Mouse (Mus musculus) spleen, adult 12 weeks (tissue): ENCODE measurements around the gene Fdx1.
A peak's percentile ranks its signal among the peaks of the same experiment; 100 is the strongest.

ENCODE experiments used
- DNase-seq: peaks from one replicate; pipeline ENCODE4 v3.0.0; 2022; ENCODE audit warnings: low spot score

Fdx1 gene

DNA sequence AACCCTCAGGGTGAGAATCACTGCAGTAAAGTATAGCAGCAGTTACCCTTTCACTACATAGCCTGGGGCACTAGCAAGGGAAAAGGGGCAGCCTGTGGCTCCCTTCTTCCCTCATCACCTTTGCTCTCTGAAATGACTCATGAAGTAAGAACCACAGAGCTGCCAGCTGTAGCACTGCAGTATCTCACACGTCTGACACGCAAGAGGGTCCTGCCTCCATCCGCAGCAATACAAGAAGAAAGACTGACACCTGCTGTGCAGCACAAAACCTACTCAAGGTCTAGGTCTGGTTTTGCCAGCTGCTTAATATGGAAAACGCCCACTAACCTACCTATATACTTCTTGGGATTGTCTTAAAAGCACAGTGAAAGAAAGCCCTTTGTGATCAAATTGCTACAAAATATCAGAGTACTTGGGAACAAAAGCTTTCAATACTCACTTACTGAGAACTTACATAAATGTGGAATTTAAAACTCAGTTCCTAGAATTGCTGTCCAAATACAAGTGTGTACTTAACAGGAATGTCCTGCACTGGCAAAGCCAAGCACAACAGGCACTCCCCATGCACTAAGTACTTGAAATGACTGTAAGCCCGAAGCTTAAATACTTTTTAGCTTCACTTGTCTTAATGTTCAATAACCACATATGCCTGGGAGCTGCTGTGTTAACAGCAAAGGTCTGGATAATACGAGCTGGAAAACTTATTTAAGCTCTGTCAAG, 2.0 kb downstream of the Fdx1 start:
- DNase-seq = no peak

DNA sequence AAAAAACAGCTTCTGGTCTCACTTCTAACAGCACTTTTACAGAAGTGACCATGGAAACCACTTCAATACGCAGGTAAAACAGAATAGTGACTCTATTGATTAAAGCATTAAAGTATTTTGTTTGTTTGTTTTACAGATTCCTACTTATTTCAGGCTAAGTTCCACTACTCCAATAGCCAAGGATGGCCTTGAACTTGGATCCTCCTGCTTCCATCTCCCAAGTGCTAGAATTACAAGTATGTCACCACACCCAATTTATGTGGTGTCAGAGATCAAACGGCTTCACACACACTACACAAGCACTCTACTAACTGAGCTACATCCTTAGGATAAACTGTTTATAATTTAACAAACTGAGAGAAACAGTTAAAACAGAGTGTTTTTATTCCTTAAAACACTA, 3.0 kb downstream of the Fdx1 start:
- DNase-seq = no peak

DNA sequence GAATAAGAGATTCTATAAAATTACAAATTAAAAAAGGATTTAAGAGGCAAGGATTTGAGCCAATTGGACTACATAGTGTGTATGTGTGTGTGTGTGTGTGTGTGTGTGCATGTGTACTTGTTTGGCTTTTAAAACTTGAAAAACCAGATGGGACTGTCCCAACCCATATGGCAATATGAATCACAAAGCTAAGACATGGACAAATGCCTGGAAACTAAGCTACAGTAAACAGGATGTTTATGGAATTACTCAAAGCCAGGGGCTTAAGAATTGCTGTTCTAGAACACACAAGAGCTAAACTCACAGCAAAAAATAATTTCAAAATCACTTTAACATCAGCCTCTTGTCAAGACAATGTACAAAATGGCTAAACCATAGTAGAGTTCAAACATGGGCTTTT, 4.4 kb downstream of the Fdx1 start:
- no peak for DNase-seq

DNA sequence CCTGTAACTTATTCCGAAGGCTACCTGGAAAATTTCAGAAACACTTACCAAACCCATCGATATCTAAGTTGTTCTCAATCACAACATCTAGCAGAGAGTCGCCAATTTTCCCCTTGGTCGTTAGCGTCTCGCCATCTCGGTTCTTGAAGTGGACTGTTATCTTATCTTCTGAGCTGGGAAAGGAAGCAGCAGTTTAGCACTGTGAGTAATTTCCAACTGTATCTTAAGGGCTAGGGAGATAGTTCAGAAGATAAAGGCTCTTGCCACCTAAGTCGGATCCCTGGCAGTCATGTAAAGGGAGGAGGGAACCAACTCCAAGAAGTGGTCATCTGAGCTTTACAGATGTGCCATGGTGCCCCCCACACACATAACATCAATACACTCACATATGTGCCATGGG, 6.3 kb downstream of the Fdx1 start:
- no peak for DNase-seq

DNA sequence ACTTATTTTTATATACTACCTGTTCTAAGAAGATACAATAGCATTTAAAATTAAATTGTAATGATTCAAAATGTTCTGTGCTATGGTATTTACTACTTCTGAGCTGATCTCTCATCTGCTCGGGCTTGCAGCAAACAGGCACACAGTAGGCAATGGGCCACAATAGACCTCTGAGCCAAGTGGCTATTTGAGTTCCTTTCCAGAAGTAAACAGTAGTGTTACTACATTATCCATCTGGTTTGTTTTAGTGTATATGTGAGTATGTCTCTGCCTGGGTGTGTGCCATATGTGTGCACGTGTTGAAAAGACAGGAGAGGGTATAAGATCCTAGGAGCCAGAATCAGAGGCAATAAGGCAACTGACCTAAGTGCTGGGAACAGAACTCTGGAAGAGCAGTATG, 6.9 kb downstream of the Fdx1 start:
- no peak for DNase-seq

DNA sequence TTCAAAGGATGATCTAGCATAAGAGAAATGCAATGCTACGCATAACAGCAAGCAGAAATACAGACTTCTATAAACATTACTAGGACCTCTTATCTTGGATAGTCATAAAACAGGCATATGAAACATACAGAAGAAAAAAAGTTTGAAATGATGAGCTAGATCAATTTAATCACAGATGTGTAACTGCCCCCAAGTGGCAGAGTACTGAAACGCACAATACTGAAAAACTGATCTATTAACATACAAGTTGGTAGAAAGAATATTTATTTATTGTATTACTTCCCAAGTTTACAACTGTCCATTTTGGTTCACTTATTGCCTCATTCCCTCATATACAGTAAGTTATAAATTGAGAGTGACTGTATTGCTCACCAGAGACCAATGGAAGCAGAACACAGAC, 12.0 kb downstream of the Fdx1 start:
- DNase-seq = no peak

DNA sequence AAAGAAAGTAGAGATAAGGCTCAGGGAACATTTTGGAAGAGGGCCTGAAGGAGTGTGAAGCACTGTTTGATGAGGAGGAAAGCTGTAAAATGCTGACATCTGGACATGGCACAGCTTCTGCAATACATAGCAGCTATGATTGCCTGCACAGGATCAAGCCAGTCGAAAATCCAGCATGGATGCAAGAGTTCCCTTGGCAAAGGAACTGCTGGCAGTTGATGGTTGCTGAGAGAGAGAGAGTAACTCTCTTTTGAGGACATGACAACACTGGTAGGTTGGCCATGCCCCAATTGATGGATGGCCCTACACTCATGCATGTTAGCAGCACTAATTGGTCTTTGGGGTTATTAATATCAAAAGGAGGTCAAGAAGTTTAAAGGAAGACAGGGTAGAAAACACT, 12.7 kb downstream of the Fdx1 start:
- DNase-seq = no peak

DNA sequence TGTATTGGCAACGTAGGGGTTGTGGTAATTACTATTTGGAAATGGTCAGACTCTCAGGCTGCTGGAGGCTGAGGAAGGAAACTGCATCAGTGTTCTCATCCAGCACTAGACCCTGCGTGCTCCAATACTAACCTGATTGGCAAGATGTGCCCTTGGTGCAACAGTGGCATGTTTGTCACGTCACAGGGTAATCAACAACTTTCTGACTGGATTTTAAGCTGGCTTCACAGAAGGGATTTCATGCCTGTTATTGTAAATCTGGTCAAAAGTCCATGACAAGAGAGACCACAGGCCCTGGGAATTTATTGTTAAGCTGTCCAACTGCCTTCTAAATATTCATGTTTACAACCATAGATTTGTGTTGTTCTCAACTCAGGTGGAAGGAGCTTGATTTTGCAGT, 13.1 kb downstream of the Fdx1 start:
- no peak for DNase-seq

DNA sequence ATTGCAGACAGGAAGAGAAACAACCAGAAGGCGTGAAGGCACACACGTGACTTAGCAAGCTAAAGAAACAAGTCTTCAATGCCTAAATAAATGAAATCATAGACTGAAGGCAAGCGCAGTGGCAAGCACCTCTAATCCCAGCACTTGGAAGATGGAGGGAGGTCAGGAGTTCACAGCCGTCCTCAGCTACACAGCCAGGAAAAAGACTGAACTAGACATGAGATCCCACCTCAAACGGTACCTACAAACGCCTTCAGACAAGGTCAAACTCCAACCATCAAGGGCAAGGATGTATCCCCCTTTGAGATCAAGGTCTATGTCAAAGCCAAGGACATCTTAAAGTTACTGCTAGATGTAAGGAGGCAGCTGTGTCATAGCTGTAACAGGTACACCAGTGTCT, 19.4 kb downstream of the Fdx1 start:
- no peak for DNase-seq

DNA sequence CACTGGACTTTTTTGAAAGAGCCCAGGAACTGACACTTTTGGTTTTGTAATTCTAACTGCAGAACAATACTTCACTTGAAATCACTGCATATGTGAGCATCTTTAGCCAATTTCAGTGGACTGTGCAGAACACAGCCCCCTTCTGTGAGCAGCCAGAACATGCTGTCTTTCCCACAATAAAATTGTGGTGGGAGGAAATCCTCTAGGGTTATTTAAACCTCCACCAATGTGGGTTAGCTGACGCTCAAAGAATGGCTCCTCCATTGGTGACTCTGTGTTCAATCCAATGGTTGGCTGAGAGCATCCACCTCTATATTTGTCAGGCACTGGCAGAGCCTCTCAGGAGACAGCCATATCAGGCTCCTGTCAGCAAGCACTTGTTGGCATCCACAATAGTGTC, 28.7 kb downstream of the Fdx1 start:
- DNase-seq = no peak

DNA sequence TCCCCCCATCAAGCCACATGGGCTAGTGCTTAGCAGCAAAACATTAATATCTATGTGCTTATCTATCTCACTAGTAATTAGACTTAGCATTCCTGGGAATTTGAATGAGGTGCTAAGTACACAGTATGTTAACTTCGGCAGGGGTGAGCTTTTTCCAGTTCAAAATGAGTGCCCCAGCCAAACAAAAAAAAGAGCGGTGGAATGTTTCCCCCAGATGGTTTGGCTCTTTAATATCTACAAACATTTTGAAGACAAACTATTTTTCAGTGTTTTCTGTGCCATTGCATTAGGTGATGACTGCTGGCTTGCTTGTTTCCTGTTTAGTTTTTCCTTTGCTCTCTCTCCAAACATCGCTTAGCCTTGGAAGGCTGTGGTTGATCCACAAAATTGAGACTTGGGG, 31.4 kb downstream of the Fdx1 start:
- DNase-seq = no peak

DNA sequence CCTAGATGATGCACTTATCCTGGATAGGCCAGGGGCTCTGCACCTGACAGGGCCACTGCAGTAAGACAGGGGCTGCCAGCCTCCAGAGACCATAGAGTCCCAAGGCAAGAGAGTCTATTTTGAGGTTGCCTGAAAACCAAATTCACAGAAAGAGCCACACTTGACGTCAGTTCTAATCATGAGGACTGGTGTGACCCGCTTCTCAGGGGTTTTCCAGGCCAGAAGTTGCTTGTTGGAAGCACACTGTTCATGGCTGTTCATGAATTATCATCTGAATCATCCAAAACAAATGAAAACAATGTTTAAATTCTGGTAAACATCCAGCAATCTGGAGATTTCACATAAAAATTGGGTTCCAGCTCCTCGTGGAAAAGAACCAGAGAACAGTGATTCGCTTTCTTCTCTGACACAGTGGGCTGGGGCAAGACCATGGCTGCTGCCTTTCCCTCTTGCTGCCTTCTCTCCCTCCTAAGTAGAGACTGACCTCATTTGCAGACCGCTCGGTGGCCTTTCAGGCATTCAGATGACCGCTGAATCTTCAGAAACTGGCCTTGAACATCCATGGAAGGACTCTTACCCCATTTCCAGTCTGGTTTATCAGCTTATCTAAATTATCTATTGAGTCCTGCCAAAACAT, 32.2 kb downstream of the Fdx1 start:
- DNase-seq = no peak

DNA sequence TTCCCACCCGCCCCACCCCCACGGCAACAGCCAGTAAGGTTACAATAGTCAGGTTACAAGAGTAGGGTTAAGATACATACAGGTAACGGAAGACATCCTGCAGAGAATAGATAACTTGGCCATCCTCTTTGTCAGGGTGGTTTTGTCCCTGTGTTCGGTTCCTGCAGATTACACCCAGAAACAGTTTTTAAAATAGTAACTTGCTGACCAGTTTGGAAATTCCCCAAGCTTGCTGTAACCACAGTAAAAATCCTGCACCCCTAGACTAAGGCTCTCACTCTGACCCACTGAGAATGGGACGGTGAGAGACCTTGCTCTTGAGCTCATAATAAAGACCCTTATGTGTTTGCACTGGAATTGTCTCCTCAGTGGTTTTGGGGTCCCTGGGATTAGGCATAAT, 33.4 kb downstream of the Fdx1 start:
- DNase-seq = no peak

DNA sequence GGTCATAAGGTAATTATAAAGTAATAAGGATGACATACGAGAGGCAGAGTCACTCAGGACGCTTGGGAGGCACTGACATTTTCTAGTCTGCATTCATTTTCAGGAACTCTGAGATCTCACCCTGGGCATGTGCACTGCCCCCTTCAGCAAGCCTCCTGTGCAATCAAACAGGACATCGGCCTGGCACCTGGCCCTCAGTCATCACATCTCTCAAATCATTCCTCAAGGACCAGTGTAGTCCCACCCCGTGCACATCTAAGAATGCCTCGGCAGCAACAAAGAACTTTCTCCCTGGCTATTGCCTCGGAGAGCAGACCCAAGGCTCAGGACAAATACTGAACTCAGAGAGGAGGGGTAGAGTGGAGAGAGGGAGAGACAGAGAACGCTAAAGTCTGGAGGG, 34.7 kb downstream of the Fdx1 start:
- no peak for DNase-seq

DNA sequence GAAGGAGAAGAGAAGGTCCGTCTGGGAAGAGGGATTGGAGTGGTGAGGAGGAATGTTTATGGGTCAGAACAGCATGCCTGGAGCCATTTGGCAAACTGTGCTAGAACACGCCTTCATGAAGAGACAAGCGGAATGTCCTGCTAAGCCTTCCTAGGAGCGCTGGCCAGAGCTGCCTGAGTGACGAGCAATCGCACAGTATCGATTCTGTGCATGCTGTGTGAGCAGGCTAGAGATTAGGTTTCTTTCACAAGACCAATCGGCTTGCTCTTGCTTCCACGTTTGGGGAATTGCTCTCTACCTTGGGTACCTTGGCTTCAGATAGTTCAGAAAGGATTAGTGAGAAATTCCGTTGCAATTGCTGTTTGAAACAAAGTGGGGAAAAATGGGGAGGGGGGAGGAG, 35.2 kb downstream of the Fdx1 start:
- no peak for DNase-seq

DNA sequence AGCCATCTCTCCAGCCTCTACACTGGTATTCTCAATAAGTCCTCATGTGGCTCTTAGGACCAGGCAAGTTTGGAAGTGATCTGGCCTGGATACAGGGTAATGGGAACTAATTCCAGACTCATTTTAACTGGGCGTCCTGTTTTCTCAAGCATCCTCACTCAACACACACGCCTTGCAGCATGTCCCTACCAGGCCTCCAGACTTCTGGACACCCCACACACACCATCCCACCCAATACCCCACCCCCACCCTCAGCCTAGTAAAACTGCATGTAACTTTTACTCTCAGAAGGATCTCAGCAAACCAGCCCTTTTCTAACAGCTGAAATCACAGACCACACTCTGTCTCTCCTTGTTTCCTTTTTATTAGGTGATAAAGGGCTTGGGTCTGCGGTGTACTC, 35.7 kb downstream of the Fdx1 start:
- DNase-seq = no peak

DNA sequence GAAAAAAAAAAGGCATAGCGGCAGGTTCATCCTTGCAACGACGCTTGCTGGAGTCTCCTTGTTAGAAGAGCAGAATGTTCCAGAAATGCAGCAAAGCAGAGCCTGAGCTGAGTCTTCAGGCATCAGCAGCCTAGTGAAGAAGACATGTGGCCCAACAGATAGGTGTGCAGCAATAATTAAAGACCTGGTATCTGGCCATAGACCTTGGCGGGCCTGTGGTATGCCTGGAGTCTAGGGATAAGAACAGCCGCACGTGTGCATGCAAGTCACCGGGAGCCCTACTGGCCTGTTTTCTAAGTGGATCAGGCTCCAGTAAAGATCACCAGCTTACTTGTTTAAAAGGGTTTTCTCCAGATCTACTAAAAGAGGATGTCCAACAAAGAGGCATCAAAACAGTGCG, 36.7 kb downstream of the Fdx1 start:
- DNase-seq = no peak

DNA sequence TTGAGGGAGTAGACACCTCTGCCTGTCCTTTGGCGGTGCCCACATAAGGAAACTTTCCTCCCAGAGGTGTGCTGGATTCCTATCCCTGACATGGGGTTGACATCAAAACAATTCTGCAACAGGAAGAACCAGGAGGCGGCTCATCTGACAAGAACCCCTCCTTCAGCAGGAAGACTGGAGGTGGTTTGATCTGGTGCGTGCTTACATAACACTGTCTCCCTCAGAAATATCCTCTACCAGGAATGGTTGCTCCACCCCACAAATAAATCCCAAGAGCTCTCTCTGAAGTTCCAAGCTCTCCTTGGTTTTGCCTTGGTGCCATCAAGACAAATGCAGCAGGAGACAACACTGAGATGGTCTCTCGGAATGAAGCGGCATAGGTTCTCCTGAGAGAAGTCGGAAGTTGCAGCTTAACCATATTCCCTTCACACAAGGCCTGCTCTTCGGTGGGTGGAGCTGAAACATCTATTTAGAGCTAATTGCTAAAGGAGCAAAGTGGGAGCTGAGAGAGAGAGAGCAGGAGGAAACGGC, 38.7 kb downstream of the Fdx1 start:
- no peak for DNase-seq

DNA sequence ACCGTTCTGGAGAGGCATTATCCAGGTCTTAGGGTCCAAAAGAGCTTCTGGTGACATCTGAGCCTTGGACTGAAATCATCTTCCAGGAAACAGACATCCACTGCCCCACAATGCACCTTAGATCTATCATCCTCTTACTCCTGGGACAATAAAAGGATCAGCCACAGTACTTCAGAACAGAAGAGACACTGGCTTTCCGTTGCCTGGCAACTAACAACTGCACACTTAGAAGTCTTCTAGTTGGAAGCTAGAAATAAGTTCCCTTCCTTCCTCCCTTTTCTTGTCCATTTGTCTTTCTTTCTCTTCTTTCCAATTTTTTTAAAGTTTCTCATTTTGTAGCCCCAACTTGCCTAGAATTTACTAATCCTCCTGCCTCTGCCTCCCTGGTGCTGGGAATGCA, 40.6 kb downstream of the Fdx1 start:
- no peak for DNase-seq

DNA sequence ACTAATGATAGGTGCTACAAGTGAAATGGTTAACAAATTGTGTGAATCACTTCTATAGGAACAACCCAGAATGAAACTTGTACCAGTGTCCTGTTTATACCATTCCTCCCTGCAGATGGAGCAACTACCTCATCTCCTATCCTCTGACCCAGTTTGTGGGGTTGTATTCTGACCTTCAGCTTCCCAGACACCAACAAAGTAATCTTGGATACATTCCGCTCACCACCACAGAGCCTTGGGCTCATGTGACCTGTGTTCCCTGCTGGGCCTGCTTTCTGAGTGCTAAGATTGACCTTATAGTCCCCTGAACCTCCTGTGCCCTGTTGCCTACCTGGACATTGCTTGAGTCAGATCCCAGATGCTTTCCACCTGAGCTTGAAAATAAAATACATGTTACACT, 47.8 kb downstream of the Fdx1 start:
- no peak for DNase-seq

DNA sequence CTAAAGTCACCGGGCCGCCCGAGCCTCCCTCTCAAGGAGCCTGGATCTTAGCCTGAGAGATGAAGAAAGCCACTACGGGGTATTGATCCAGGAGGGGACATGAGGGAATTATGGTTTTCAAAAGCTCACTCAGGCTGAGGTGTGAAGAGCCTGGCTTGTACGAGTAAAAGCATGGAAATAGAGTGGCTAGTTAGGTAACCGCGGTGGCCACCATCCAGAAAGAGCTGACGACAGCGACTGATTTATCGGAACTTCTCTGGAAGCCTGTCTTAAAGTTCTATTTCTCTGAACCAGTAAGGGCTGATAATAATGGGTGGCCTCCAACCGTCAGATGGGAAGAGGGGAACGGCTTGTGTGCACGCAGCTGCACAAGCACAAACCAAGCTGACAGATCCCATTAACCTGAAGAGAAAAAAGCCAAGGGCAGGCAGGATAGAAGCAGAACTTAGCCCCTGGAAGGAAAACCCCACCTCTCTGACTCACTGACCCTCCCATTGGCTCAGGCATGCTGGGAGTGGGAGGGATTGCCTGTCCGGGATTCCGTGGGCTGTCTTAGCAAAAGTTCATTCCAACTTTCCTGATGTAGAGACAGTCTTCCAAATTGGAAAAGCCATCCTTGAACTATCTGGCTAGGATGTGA, 48.8 kb downstream of the Fdx1 start:
- DNase-seq = no peak

DNA sequence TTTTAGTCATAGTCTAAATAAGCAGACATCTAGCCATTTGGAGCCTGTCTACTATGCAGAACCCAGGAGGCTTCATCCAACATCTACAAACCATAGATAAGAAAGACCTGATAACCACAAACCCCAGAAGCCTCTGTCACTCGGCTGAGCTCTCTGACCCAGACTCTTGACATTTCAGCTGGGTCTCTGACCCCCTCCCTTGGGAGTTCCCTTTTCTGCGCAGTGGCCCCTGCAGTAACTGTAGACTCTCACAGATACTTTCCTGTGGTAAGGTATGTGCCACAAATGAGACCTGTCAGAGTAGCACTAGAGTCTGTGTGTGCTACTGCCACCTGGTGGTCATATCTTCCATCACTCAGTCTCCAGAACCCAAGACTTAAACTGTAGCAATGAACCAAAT, 54.5 kb downstream of the Fdx1 start:
- peak; percentile 21 for DNase-seq

DNA sequence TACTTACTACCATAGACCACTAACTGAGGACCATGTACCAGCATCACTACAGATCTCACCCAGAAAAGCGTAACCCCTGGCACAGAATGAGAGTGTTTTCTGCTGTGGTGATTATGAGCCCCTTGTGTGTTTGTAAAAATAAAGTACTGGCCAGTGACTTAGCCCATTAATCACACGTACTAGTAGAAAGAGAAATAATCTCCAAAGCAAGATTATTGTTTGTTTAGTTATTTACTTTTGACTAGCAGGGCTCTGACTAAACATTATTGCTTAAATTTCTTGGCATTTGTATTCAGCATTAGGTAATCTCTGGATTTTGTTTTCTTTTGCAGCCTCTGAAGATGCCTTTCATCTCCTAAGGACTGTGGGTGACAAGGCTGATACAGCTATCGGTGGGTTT, 55.1 kb downstream of the Fdx1 start:
- no peak for DNase-seq

DNA sequence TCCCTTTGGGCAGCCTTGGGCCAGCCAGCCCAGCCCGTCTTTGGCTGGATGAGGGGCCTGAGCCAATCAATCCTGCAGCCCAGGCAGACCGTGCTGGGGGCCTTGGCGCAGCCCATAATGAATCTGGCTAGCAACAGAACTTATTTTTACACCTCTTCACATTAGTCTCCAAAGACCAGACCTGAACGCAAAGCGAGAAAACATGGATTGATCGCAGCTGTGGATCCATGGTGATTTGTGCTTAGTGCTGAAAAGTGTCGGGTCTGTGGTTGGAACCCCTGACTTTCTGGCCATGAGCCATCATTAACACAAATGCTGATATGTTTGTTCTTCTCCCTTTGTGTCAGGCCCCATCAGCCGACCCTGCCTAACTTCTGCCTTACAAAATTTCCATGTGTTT, 56.4 kb downstream of the Fdx1 start:
- no peak for DNase-seq
